Comparison of ENCODE assay signal across 8 mouse cellular contexts in genomic region chr3:115641411-115641810, GRCm38 (mm10).
DNase-seq lines count a peak whose midpoint lies in the region; ATAC-seq and TF ChIP-seq lines count a peak whose summit lies in the region.

No protein-coding gene starts in this region.

- no peak for TF ChIP-seq CTCF in thymus, adult 2 months (IDR thresholded peaks at IDR 0.05; ENCODE audit: borderline replicate concordance, control insufficient read depth, extremely low read depth, insufficient read depth, low read length, poor library complexity)
- no peak for TF ChIP-seq CTCF in lung, postnatal 0 days (IDR thresholded peaks at IDR 0.05)
- no peak for TF ChIP-seq CTCF in cerebellum, adult 2 months (IDR thresholded peaks at IDR 0.05; ENCODE audit: borderline replicate concordance, insufficient read depth, low read depth, low read length)

- H3K36me3 ChIP-seq in thymus, adult 2 months (ENCODE audit: control insufficient read depth, insufficient read depth, low read length), result no peaks in the 10 kb centered on the region
- H3K36me3 ChIP-seq in lung, postnatal 0 days (ENCODE audit: insufficient read depth, low read length), result no peaks in the 10 kb centered on the region

- TF ChIP-seq POLR2A in thymus, adult 2 months (IDR thresholded peaks at IDR 0.05; ENCODE audit: control insufficient read depth, extremely low read depth, insufficient read depth, low read length, poor library complexity), result no peak
- TF ChIP-seq POLR2A in cerebellum, adult 2 months (IDR thresholded peaks at IDR 0.05; ENCODE audit: borderline replicate concordance, insufficient read depth, low read length), result no peak

- peak; percentile 84 for ATAC-seq in lung, postnatal 0 days

- 25% methylated on average over 6 of the region's 6 CpGs for WGBS in thymus, adult 2 months
- 15% methylated on average over 6 of the region's 6 CpGs for WGBS in lung, postnatal 0 days
- WGBS in cerebellum, adult 2 months, result 75% methylated on average over 6 of the region's 6 CpGs

- DNase-seq in thymus, postnatal 0 days (ENCODE audit: low spot score), result peak; percentile 24
- no peak for DNase-seq in thymus, adult 2 months
- peak; percentile 98 for DNase-seq in heart, adult 11 months
- peak; percentile 34 for DNase-seq in kidney, adult 18-20 months
- DNase-seq in lung, postnatal 0 days (ENCODE audit: low spot score), result peak; percentile 54
- no peak for DNase-seq in cerebellum, adult 2 months
- no peak for DNase-seq in frontal cortex, postnatal 36 days (ENCODE audit: low spot score in 2 of 2)
- no peak for DNase-seq in urinary bladder, postnatal 4 days (ENCODE audit: low spot score in 2 of 2)

- no peaks in the 10 kb centered on the region for H3K9me3 ChIP-seq in lung, postnatal 0 days (ENCODE audit: low read length)

- H3K4me2 ChIP-seq in lung, postnatal 0 days (replicated peaks; ENCODE audit: low read depth, low read length), result peak overlapping the region; percentile 59; the same call in 1 of the 2 replicates

- H3K4me1 ChIP-seq in thymus, adult 2 months (replicated peaks; ENCODE audit: control insufficient read depth, insufficient read depth, low read length), result peaks cover 6% of the 10 kb centered on the region; the same call in 1 of the 2 replicates
- no peaks in the 10 kb centered on the region for H3K4me1 ChIP-seq in lung, postnatal 0 days (ENCODE audit: insufficient read depth, low read depth, low read length)
- H3K4me1 ChIP-seq in cerebellum, adult 2 months (ENCODE audit: control insufficient read depth, insufficient read depth, low read length), result no peaks in the 10 kb centered on the region

- no peak overlapping the region for H3K27ac ChIP-seq in thymus, adult 2 months (ENCODE audit: control insufficient read depth, insufficient read depth, low read length)
- peak overlapping the region; percentile 27; the same call in 1 of the 2 replicates for H3K27ac ChIP-seq in lung, postnatal 0 days (ENCODE audit: low read length)
- no peak overlapping the region for H3K27ac ChIP-seq in cerebellum, adult 2 months (ENCODE audit: insufficient read depth, low read length)

- TF ChIP-seq EP300 in lung, postnatal 0 days (IDR thresholded peaks at IDR 0.05), result peak; percentile 83

- no peak overlapping the region for H3K4me3 ChIP-seq in thymus, adult 2 months (ENCODE audit: control insufficient read depth, insufficient read depth, low read length)
- no peak overlapping the region for H3K4me3 ChIP-seq in lung, postnatal 0 days (ENCODE audit: low read depth, low read length)
- H3K4me3 ChIP-seq in cerebellum, adult 2 months (replicated peaks; ENCODE audit: insufficient read depth, low read depth, low read length), result no peak overlapping the region

- H3K27me3 ChIP-seq in thymus, adult 2 months (ENCODE audit: control insufficient read depth, insufficient read depth, low read length), result no peaks in the 10 kb centered on the region
- no peaks in the 10 kb centered on the region for H3K27me3 ChIP-seq in lung, postnatal 0 days (replicated peaks; ENCODE audit: insufficient read depth, low read length)
- H3K27me3 ChIP-seq in cerebellum, adult 2 months (ENCODE audit: control insufficient read depth, insufficient read depth, low read length), result no peaks in the 10 kb centered on the region

- no peak overlapping the region for H3K9ac ChIP-seq in lung, postnatal 0 days (replicated peaks; ENCODE audit: low read depth)

Comparison
In these comparisons a context has a peak if more than half of its experiments do, and no peak if none do; other contexts are left out.
1. DNase-seq: peak in thymus, postnatal 0 days (single experiment), heart, adult 11 months (single experiment), kidney, adult 18-20 months (single experiment) and lung, postnatal 0 days (single experiment); none in thymus, adult 2 months (single experiment), cerebellum, adult 2 months (0 of 2), frontal cortex, postnatal 36 days (0 of 2) and urinary bladder, postnatal 4 days (0 of 2).